In genomic region chr6:39848766-39849165, GRCm38 (mm10) we compare ENCODE assay signal across 10 mouse cellular contexts. TPM values are rescaled to one million over a fixed set of nuclear protein-coding genes. Genes with fewer than 3 reads are reported as not detected.
DNase-seq lines count a peak whose midpoint lies in the region; ATAC-seq and TF ChIP-seq lines count a peak whose summit lies in the region.
"Had no signal": no experiment of that assay in that cellular context is flagged by ENCODE, and none has a peak within 500 bp of the region (broad histone marks: within the 10 kb centered on the region; RNA-seq: fewer than 3 reads in every experiment).

No protein-coding gene starts in this region.

- peak; percentile 10 for DNase-seq in forebrain, embryonic 14.5 days (ENCODE audit: low spot score)
- DNase-seq in lung, embryonic 14.5 days: peak; percentile 12
- no peak for DNase-seq in lung, adult 18-20 months
- peak; percentile 16 for DNase-seq in adrenal gland, postnatal 10 days
- DNase-seq in urinary bladder, adult 18-20 months (ENCODE audit: low spot score in 2 of 2): no peak
- DNase-seq: heart, postnatal 14 days had no signal

- H3K9ac ChIP-seq in forebrain, embryonic 14.5 days (ENCODE audit: low read length): no peak overlapping the region
- no peak overlapping the region for H3K9ac ChIP-seq in forebrain, embryonic 15.5 days (replicated peaks)
- H3K9ac ChIP-seq in lung, embryonic 14.5 days: no peak overlapping the region
- H3K9ac ChIP-seq in midbrain, embryonic 16.5 days (ENCODE audit: low read depth, low read length): no peak overlapping the region
- H3K9ac ChIP-seq: limb, embryonic 12.5 days had no signal

- H3K4me1 ChIP-seq in forebrain, embryonic 14.5 days (ENCODE audit: control insufficient read depth, insufficient read depth, low read length): no peaks in the 10 kb centered on the region
- H3K4me1 ChIP-seq in forebrain, embryonic 15.5 days: no peaks in the 10 kb centered on the region
- no peaks in the 10 kb centered on the region for H3K4me1 ChIP-seq in lung, embryonic 14.5 days (ENCODE audit: insufficient read depth)
- peaks cover 5% of the 10 kb centered on the region; the same call in 1 of the 2 replicates for H3K4me1 ChIP-seq in megakaryocyte, embryonic 14.5 days
- no peaks in the 10 kb centered on the region for H3K4me1 ChIP-seq in midbrain, embryonic 16.5 days (ENCODE audit: control insufficient read depth, insufficient read depth, low read length)
- H3K4me1 ChIP-seq: limb, embryonic 12.5 days had no signal

- no peaks in the 10 kb centered on the region for H3K27me3 ChIP-seq in forebrain, embryonic 14.5 days (replicated peaks; ENCODE audit: control insufficient read depth, insufficient read depth, low read length)
- no peaks in the 10 kb centered on the region for H3K27me3 ChIP-seq in forebrain, embryonic 15.5 days
- H3K27me3 ChIP-seq in lung, embryonic 14.5 days (ENCODE audit: insufficient read depth, low read length): no peaks in the 10 kb centered on the region
- peaks cover 5% of the 10 kb centered on the region for H3K27me3 ChIP-seq in megakaryocyte, embryonic 14.5 days (replicated peaks)
- H3K27me3 ChIP-seq in midbrain, embryonic 16.5 days (ENCODE audit: control insufficient read depth, insufficient read depth, low read depth, low read length): no peaks in the 10 kb centered on the region

- H3K27ac ChIP-seq in forebrain, embryonic 14.5 days (ENCODE audit: low read depth, low read length): no peak overlapping the region
- H3K27ac ChIP-seq in forebrain, embryonic 15.5 days (replicated peaks): no peak overlapping the region
- no peak overlapping the region for H3K27ac ChIP-seq in lung, embryonic 14.5 days (ENCODE audit: low read depth)
- no peak overlapping the region for H3K27ac ChIP-seq in midbrain, embryonic 16.5 days (ENCODE audit: low read length)
- H3K27ac ChIP-seq: limb, embryonic 12.5 days had no signal

- H3K4me2 ChIP-seq in forebrain, embryonic 14.5 days (ENCODE audit: low read length): no peak overlapping the region
- no peak overlapping the region for H3K4me2 ChIP-seq in forebrain, embryonic 15.5 days (replicated peaks)
- no peak overlapping the region for H3K4me2 ChIP-seq in lung, embryonic 14.5 days
- H3K4me2 ChIP-seq in midbrain, embryonic 16.5 days (ENCODE audit: low read length): no peak overlapping the region
- H3K4me2 ChIP-seq: limb, embryonic 12.5 days had no signal

- H3K9me3 ChIP-seq in forebrain, embryonic 14.5 days (replicated peaks; ENCODE audit: control insufficient read depth, low read length): no peaks in the 10 kb centered on the region
- no peaks in the 10 kb centered on the region for H3K9me3 ChIP-seq in forebrain, embryonic 15.5 days
- no peaks in the 10 kb centered on the region for H3K9me3 ChIP-seq in lung, embryonic 14.5 days (ENCODE audit: low read depth, low read length)
- H3K9me3 ChIP-seq in megakaryocyte, embryonic 14.5 days: 0 out of 2 replicates have a peak, but pooled peaks cover 4% of the 10 kb centered on the region
- no peaks in the 10 kb centered on the region for H3K9me3 ChIP-seq in midbrain, embryonic 16.5 days (replicated peaks; ENCODE audit: control insufficient read depth, low read length, poor library complexity, severe bottlenecking)
- H3K9me3 ChIP-seq: limb, embryonic 12.5 days had no signal

- no peak overlapping the region for H3K4me3 ChIP-seq in forebrain, embryonic 14.5 days (ENCODE audit: low read depth, low read length)
- H3K4me3 ChIP-seq in forebrain, embryonic 15.5 days: no peak overlapping the region
- no peak overlapping the region for H3K4me3 ChIP-seq in lung, embryonic 14.5 days (ENCODE audit: low read depth, low read length)
- H3K4me3 ChIP-seq in megakaryocyte, embryonic 14.5 days (replicated peaks): peak overlapping the region; percentile 70
- no peak overlapping the region for H3K4me3 ChIP-seq in midbrain, embryonic 16.5 days (ENCODE audit: low read depth, low read length)
- H3K4me3 ChIP-seq: limb, embryonic 12.5 days had no signal

- TF ChIP-seq CTCF in lung, embryonic 14.5 days (IDR thresholded peaks at IDR 0.05; ENCODE audit: low read depth): peak; percentile 52; the same call in 1 of the 2 replicates

- no peak for ATAC-seq in forebrain, embryonic 14.5 days
- no peak for ATAC-seq in forebrain, embryonic 15.5 days (replicated peaks)
- no peak for ATAC-seq in lung, embryonic 14.5 days (ENCODE audit: insufficient read depth)
- no peak for ATAC-seq in midbrain, embryonic 16.5 days

- WGBS in forebrain, embryonic 14.5 days: 53% methylated on average over 7 of the region's 7 CpGs
- 57% methylated on average over 7 of the region's 7 CpGs for WGBS in forebrain, embryonic 15.5 days
- WGBS in lung, embryonic 14.5 days: 33% methylated on average over 7 of the region's 7 CpGs
- 54% methylated on average over 7 of the region's 7 CpGs for WGBS in midbrain, embryonic 16.5 days

- no peaks in the 10 kb centered on the region for H3K36me3 ChIP-seq in forebrain, embryonic 14.5 days (ENCODE audit: control insufficient read depth, insufficient read depth, low read length)
- no peaks in the 10 kb centered on the region for H3K36me3 ChIP-seq in forebrain, embryonic 15.5 days
- no peaks in the 10 kb centered on the region for H3K36me3 ChIP-seq in lung, embryonic 14.5 days (ENCODE audit: insufficient read depth)
- H3K36me3 ChIP-seq in megakaryocyte, embryonic 14.5 days (replicated peaks; ENCODE audit: low read length): no peaks in the 10 kb centered on the region
- H3K36me3 ChIP-seq in midbrain, embryonic 16.5 days (ENCODE audit: control insufficient read depth, insufficient read depth, low read length): no peaks in the 10 kb centered on the region
- H3K36me3 ChIP-seq: limb, embryonic 12.5 days had no signal

RNA-seq across cellular contexts. Expression of gene Tmem178b, which starts 24.3 kb away (rescaled TPM):
- polyA plus RNA-seq in forebrain, embryonic 14.5 days (2014; fragmentation: Nextera tagmentation; extraction: Ambion mirVana): 18.5 and 25.6 TPM in 2 replicates
- 23.8 and 28.6 TPM in 2 replicates for polyA plus RNA-seq in forebrain, embryonic 15.5 days (2015; fragmentation: Nextera tagmentation; extraction: Ambion mirVana)
- polyA plus RNA-seq in lung, embryonic 14.5 days (2014; fragmentation: Nextera tagmentation; extraction: Ambion mirVana): 0.13 and 0.19 TPM in 2 replicates
- total RNA-seq in adrenal gland, postnatal 10 days (2021): 10 to 100 TPM; 11.3 to 18.5 TPM
- polyA plus RNA-seq in megakaryocyte, embryonic 14.5 days (2012; ENCODE audit: insufficient read depth, low replicate concordance): not detected in 2 replicates
- polyA plus RNA-seq in midbrain, embryonic 16.5 days (2015; fragmentation: Nextera tagmentation; extraction: Ambion mirVana): 32.8 and 36.2 TPM in 2 replicates

RNA-seq across cellular contexts. Expression of gene Mrps33, which starts 38.0 kb away (rescaled TPM):
- polyA plus RNA-seq in forebrain, embryonic 14.5 days (2014; fragmentation: Nextera tagmentation; extraction: Ambion mirVana): 245 and 262 TPM in 2 replicates
- polyA plus RNA-seq in forebrain, embryonic 15.5 days (2015; fragmentation: Nextera tagmentation; extraction: Ambion mirVana): 225 and 230 TPM in 2 replicates
- 195 and 206 TPM in 2 replicates for polyA plus RNA-seq in lung, embryonic 14.5 days (2014; fragmentation: Nextera tagmentation; extraction: Ambion mirVana)
- total RNA-seq in adrenal gland, postnatal 10 days (2021): 10 to 100 TPM; 79.1 to 90.4 TPM
- 14.8 TPM in 1 of 2 replicates, not detected in the other for polyA plus RNA-seq in megakaryocyte, embryonic 14.5 days (2012; ENCODE audit: insufficient read depth, low replicate concordance)
- 156 and 164 TPM in 2 replicates for polyA plus RNA-seq in midbrain, embryonic 16.5 days (2015; fragmentation: Nextera tagmentation; extraction: Ambion mirVana)

Comparison
In these comparisons a context has a peak if more than half of its experiments do, and no peak if none do; other contexts are left out.
1. DNase-seq: peak in forebrain, embryonic 14.5 days (single experiment), lung, embryonic 14.5 days (single experiment) and adrenal gland, postnatal 10 days (single experiment); none in lung, adult 18-20 months (0 of 2) and urinary bladder, adult 18-20 months (0 of 2).
2. RNA of gene Tmem178b, which starts 24.3 kb away (polyA plus RNA-seq): 32.8 to 36.2 TPM in midbrain, embryonic 16.5 days, 23.8 to 28.6 TPM in forebrain, embryonic 15.5 days and 18.5 to 25.6 TPM in forebrain, embryonic 14.5 days; 0.13 to 0.19 TPM in lung, embryonic 14.5 days and not detected in megakaryocyte, embryonic 14.5 days; every median in the first group is over 10 times any median in the second.